Mouse (Mus musculus) cerebellum, postnatal 25 days (tissue): Measurements from ENCODE around the gene Nfkbiz.
"Not testable (repeated sequence)": the region's sequence is repeated elsewhere in the genome, so short reads cannot be mapped to it uniquely, and the experiment has no call there.

Experiments used
- DNase-seq, 2 experiments: peaks; one replicate each; pipeline ENCODE4 v3.0.0; 2021; ENCODE audit warnings: mixed read lengths in 2 of 2

Nfkbiz gene

GRCm38 (mm10) chr16:55838510-55839474, at the start of gene Nfkbiz:
TSS of gene Nfkbiz (minus strand) at chr16:55838899.
- peak; percentile 93 for DNase-seq

GRCm38 (mm10) chr16:55887814-55888583, 49.3 kb upstream of the Nfkbiz start:
- DNase-seq, result no peak

- DNase-seq, result no peak
Measured at GRCm38 (mm10) chr16:55884246-55884645, 45.5 kb upstream of the Nfkbiz start.

DNA sequence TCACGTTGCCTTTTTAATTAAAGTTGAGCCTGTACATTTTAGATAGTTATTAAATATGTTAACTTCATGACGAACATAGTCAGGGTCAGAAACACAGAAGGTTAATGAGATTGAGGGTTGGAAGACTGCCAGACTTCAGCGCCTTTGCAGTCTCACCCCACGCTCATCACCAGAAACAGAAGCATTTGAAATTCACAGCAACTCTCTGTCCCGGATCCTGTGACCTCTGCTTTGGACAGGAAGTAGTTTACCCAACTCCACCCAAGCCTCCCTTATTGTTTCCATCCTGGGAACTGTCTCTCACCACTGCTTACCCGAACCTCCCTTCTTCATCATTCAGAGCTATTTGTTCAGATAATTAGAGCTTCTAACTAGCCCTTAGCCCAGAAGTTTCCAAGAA, 37.3 kb upstream of the Nfkbiz start:
- no peak for DNase-seq

GRCm38 (mm10) chr16:55863832-55864231, 25.1 kb upstream of the Nfkbiz start:
- DNase-seq, result no peak

- peak; percentile 65 to 83 for DNase-seq
Measured at GRCm38 (mm10) chr16:55863149-55863815, 24.6 kb upstream of the Nfkbiz start.

DNA sequence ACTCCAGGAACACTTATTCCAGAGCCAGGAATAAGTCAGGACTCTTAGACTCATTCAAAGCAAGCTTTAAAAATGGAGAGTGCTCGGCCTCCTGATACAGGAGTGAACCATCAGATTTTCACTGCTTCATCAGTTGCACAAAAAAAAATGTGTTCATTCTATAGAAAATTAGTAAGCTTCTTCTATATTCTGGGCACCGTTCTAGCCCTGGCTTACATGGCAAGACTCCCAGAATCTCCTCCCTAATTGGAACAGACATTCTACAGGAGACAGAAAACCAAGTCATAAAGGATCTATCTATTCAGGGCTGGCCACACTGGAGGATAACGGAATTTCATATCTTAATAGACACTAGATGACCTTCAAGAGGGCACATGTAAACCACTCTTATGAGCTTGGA, 22.4 kb upstream of the Nfkbiz start:
- no peak for DNase-seq

DNA sequence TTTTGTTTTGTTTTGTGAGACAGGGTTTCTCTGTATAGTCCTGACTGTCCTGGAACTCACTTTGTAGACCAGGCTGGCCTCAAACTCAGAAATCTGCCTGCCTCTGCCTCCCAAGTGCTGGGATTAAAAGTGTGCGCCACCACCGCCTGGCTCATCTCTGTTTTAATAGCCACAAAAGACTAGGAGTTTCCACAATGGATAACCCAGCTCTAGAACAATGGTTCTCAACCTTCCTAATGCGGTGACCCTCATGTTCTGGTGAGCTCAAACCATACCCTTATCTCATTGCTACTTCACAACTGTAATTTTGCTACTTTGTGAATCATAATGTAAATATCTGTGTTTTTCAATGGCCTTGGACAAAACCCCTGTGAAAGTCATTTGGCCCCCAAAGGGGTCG, 20.7 kb upstream of the Nfkbiz start:
- not testable (repeated sequence) for DNase-seq

DNA sequence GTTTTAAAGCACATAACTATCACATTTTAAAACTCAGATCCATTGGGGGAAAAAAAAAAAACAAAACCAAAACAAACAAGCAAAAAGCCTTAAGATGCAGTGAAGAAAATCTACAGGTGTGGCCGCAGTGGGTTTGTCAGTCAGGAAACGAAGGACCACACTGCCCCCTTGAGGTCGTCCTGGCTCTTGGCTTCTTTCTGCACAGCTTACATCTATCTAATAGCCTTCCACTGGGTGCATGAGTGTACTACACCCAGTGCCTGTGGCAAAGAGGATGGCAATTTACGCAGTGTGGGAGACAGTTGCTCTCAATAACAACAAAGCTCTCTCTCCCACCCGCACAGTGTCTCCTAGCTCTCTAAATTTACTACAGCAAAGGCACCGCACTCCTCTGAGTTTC, 19.8 kb upstream of the Nfkbiz start:
- DNase-seq, result peak; percentile 62 to 79

DNA sequence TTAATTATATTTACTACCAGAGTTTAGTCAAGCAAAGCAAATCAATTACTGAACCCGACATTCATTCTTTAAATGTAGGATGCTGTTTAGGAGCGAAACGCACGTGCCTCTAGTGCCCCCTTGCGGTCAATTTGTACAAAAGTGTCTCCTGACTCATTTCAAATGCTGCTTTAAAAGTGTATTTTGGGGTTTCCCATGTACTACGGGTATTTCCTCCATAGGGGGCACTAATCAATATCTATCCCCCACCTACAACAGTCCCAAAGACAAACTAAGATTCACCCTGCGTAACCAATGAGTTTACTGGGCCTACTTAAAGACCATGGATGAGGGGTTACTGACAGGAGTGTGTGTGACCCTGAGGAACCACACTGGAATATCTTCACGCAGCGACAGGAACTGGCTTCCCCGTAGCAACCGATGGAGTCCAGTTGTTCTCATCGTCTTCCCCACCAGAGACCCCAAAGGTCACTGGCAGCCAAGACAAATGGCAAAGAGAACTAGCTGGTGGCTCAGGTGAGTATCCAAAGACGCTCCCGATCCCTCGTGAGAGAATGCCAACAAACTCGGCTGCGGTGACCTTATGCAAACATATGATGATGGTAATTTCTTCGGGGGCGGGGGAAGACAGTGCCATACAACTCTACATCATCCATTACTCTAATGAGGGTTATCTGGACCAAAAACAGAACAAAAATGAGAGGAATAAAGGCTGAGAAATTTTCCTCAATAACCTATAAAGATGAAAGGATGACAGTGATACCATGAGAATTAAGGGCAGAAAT, 14.4 kb upstream of the Nfkbiz start:
- DNase-seq, result peak; percentile 70 to 88

DNA sequence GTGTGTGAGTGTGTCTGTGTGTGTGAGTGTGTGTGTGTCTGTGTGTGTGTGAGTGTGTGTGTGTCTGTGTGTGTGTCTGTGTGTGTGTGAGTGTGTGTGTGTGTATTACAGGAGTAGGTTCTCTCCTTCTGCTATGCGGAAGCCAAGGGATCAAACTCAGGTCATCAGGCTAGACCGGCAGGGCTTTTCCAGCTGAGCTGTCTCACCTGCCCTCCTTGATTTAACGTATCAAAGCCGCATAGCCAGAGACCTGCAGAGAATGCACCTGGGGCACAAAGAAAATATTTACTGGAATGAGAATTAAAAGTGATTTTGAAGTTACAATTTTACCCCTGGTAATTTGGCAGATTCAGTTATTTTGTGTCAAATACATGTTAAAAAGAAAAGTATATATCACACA, 13.8 kb upstream of the Nfkbiz start:
- no peak for DNase-seq

- DNase-seq, result no peak
Measured at GRCm38 (mm10) chr16:55850485-55850884, 11.8 kb upstream of the Nfkbiz start.

DNA sequence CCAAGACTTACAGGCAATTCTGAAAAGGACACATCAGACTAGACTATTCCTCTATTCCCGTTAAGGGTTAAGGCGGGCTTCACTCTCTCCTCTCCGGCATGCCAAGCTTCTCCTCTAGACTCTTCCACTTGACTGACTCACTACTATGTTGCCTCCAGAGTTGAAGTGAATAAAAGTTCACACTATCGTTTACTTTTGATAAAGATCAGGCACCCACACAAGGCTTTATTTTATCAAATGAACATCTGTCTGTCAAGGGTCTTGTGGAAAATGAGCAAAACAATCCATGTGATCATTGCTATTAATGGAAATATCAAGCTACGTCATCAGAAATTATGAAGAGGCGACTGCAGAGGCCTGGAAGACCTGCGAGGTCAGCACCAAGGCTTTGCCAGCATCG, 9.0 kb upstream of the Nfkbiz start:
- no peak for DNase-seq

DNA sequence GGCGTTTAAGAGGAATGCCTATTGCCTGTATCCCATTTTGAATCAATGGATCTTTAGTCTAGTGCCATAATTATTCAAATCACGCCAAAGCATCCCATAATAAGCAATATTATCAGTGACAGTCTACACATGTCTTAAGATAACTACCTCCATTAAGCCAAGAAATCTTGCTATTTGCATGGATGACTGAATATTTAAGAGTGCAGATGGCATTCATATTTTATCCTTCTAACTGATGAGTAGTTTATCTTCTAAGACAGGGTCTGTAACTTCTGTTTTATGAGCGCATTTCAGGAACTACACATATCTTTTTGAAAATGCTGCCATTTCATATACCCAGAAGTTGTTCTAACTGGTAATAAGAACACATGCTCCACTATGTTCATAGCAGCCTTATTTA, 6.1 kb upstream of the Nfkbiz start:
- no peak for DNase-seq

- no peak for DNase-seq
Measured at GRCm38 (mm10) chr16:55843919-55844318, 5.2 kb upstream of the Nfkbiz start.

DNA sequence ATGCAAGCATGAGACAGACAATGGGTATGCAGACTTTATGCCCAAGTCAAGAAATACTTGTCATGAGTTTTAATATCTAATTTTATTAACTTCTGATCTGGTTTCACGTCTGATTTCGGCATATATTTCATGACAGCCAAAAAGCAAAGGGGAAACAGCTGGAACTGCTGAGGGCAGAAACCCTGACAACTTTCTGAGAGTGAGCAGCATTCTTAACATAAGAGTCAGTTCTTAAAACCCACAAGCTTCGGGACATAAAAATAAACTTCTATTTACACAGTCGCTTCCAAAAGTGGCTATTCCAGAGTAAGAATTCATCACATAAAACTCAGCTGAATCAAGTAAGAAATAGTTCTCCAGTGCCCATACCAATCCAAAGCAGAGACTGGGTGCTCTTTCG, 4.4 kb upstream of the Nfkbiz start:
- DNase-seq, result no peak

GRCm38 (mm10) chr16:55841506-55841905, 2.8 kb upstream of the Nfkbiz start:
- DNase-seq, result no peak

- DNase-seq, result no peak
Measured at GRCm38 (mm10) chr16:55838129-55838509, 580 bp downstream of the Nfkbiz start.

- DNase-seq, result not testable (repeated sequence)
Measured at GRCm38 (mm10) chr16:55837653-55838052, 1.0 kb downstream of the Nfkbiz start.

- DNase-seq, result no peak
Measured at GRCm38 (mm10) chr16:55837168-55837567, 1.5 kb downstream of the Nfkbiz start.

DNA sequence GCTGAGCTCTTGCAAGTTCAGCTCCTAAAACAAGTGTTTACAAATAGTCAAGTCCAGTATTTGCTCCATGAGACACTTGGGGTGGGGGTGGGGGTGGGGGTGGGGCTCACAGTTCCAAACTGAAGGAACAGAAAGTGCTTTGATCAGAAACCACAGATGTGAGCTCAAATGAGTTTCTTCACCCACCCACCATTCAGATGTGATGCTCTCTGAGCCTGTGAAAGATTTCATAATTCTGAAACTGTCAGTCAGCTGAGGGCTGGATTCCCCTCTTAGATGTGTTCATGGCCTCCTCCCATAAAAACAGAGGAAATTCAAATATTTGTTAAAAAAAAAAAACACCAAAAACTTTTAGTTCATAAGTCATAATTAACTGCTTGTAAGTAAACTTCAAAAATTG, 2.9 kb downstream of the Nfkbiz start:
- no peak for DNase-seq

- no peak for DNase-seq
Measured at GRCm38 (mm10) chr16:55832617-55833016, 6.1 kb downstream of the Nfkbiz start.
